25 mouse cellular contexts compared by ENCODE assay signal in genomic region chr1:18956276-18956675, GRCm38 (mm10).
"Had no signal": no experiment of that assay in that cellular context is flagged by ENCODE, and none has a peak within 500 bp of the region (broad histone marks: within the 10 kb centered on the region; RNA-seq: fewer than 3 reads in every experiment).

No protein-coding gene starts in this region.

- H3K36me3 ChIP-seq: heart, embryonic 12.5 days; hindbrain, embryonic 10.5 days; hindbrain, embryonic 12.5 days; intestine, embryonic 15.5 days; limb, embryonic 13.5 days; limb, embryonic 15.5 days; liver, embryonic 12.5 days had no signal

- DNase-seq: gastrocnemius, postnatal 14 days; gastrocnemius, postnatal 36 days; heart, adult 11 months; heart, adult 2 months; heart, postnatal 10 days; heart, postnatal 4 days; kidney, adult 18-20 months; kidney, adult 8-10 months; kidney, postnatal 10 days; kidney, postnatal 25 days; kidney, postnatal 4 days; layer of hippocampus, postnatal 36 days; left cerebral cortex, postnatal 4 days had no signal

- H3K27ac ChIP-seq: heart, adult 2 months; hindbrain, embryonic 10.5 days; hindbrain, embryonic 12.5 days; hindbrain, embryonic 14.5 days; intestine, embryonic 15.5 days; layer of hippocampus, adult 2 months; limb, embryonic 13.5 days; limb, embryonic 15.5 days; liver, embryonic 12.5 days had no signal

- H3K4me3 ChIP-seq: heart, adult 2 months; heart, embryonic 12.5 days; hindbrain, embryonic 10.5 days; hindbrain, embryonic 12.5 days; intestine, embryonic 15.5 days; layer of hippocampus, adult 2 months; limb, embryonic 13.5 days; limb, embryonic 15.5 days; liver, embryonic 12.5 days had no signal

- H3K4me2 ChIP-seq: heart, embryonic 12.5 days; hindbrain, embryonic 12.5 days; hindbrain, embryonic 14.5 days; intestine, embryonic 15.5 days; limb, embryonic 13.5 days; limb, embryonic 15.5 days; liver, embryonic 12.5 days had no signal

- ATAC-seq: hindbrain, embryonic 16.5 days; inflammation-experienced regulatory T-cells, adult 6 months; intestine, embryonic 15.5 days; intestine, postnatal 0 days; liver, embryonic 12.5 days had no signal

- H3K9ac ChIP-seq: heart, embryonic 12.5 days; hindbrain, embryonic 12.5 days; hindbrain, embryonic 14.5 days; intestine, embryonic 15.5 days; limb, embryonic 13.5 days; limb, embryonic 15.5 days; liver, embryonic 12.5 days had no signal

- H3K4me1 ChIP-seq: hindbrain, embryonic 10.5 days; hindbrain, embryonic 12.5 days; intestine, embryonic 15.5 days; limb, embryonic 13.5 days; limb, embryonic 15.5 days; liver, embryonic 12.5 days had no signal

- H3K9me3 ChIP-seq: heart, embryonic 12.5 days; hindbrain, embryonic 10.5 days; hindbrain, embryonic 12.5 days; intestine, embryonic 15.5 days; limb, embryonic 13.5 days; limb, embryonic 15.5 days; liver, embryonic 12.5 days had no signal

- H3K27me3 ChIP-seq: heart, embryonic 12.5 days; hindbrain, embryonic 12.5 days; intestine, embryonic 15.5 days; limb, embryonic 13.5 days; limb, embryonic 15.5 days; liver, embryonic 12.5 days had no signal
